Mouse (Mus musculus) forebrain, embryonic 14.5 days (tissue): ENCODE measurements around the gene Ush2a. TPM values are rescaled to one million over a fixed set of nuclear protein-coding genes. Genes with fewer than 3 reads are reported as not detected.

Experiments used
- ATAC-seq: fragments of 200-750 bp; cut with Nextera tagmentation; 2 replicates; pipeline ENCODE4 v1.8.0; 2017; ENCODE audit warnings: mild to moderate bottlenecking, moderate library complexity
- DNase-seq: peaks from one replicate; pipeline ENCODE4 v3.0.0-alpha.2; 2015; ENCODE audit warnings: low spot score
- H3K27ac ChIP-seq: fragments of 300-500 bp; sonication (generic); 2 replicates; pipeline ENCODE4 v1.5.1; 2014; ENCODE audit warnings: low read depth, mild to moderate bottlenecking, control low read depth, low read length, moderate library complexity
- H3K27me3 ChIP-seq: fragments of 300-500 bp; sonication (generic); replicated peaks from 2 replicates; pipeline ENCODE4 v1.6.1; 2014; ENCODE audit warnings: low read length, control low read depth, mixed read lengths; ENCODE audit not compliant: control insufficient read depth, insufficient read depth
- H3K36me3 ChIP-seq: fragments of 300-500 bp; sonication (generic); 2 replicates; pipeline ENCODE4 v1.6.1; 2014; ENCODE audit warnings: low read length, control low read depth; ENCODE audit not compliant: control insufficient read depth, insufficient read depth
- H3K4me1 ChIP-seq: fragments of 300-500 bp; sonication (generic); 2 replicates; pipeline ENCODE4 v1.6.1; 2014; ENCODE audit warnings: antibody characterized with exemption, low read length, control low read depth; ENCODE audit not compliant: control insufficient read depth, insufficient read depth
- H3K4me2 ChIP-seq: fragments of 300-500 bp; sonication (generic); 2 replicates; pipeline ENCODE4 v1.6.1; 2014; ENCODE audit warnings: mild to moderate bottlenecking, control low read depth, low read length
- H3K4me3 ChIP-seq: fragments of 300-500 bp; sonication (generic); 2 replicates; pipeline ENCODE4 v1.5.1; 2014; ENCODE audit warnings: low read depth, low read length, control low read depth
- H3K9ac ChIP-seq: fragments of 300-500 bp; sonication (generic); 2 replicates; pipeline ENCODE4 v1.6.1; 2014; ENCODE audit warnings: mild to moderate bottlenecking, low read length, control low read depth, moderate library complexity
- H3K9me3 ChIP-seq: fragments of 300-500 bp; sonication (generic); replicated peaks from 2 replicates; pipeline ENCODE4 v1.6.1; 2016; ENCODE audit warnings: low read length, control low read depth, mixed read lengths; ENCODE audit not compliant: control insufficient read depth
- WGBS: fragments of 180-500 bp; shearing (Covaris S2); extraction: QIAGEN DNeasy Blood & Tissue Kit; methylation state at CpG from one replicate; pipeline ENCODE4 v1.1.7; 2014; 5-methylcytosine and 5-hydroxymethylcytosine counted together
- polyA plus RNA-seq: library from polyadenylated mRNA; unstranded; fragments of >200 nt; fragmentation: Nextera tagmentation; extraction: Ambion mirVana; gene quantifications from 2 replicates; pipeline ENCODE4 v1.2.1, GENCODE M21; 2014

Ush2a gene
- polyA plus RNA-seq, 1 experiment from 2014 or later = 0.30 TPM

- Histone ChIP-seq H3K36me3 (no peaks in the 10 kb centered on the region), H3K27ac (no peak overlapping the region), H3K4me3 (no peak overlapping the region), H3K9ac (no peak overlapping the region), H3K27me3 (no peaks in the 10 kb centered on the region), H3K4me1 (peaks cover 16% of the 10 kb centered on the region), H3K9me3 (no peaks in the 10 kb centered on the region), H3K4me2 (no peak overlapping the region)
- DNase-seq (no peak), ATAC-seq (no peak)
- 41% methylated on average over 12 of the region's 12 CpGs for WGBS
These were observed 394.3 kb downstream of the Ush2a start for GRCm38 (mm10) chr1:188656121-188656520.

GRCm38 (mm10) chr1:188659159-188659558 is 397.3 kb downstream of the Ush2a start:
- no peak overlapping the region for H3K9ac ChIP-seq
- no peaks in the 10 kb centered on the region for H3K27me3 ChIP-seq
- WGBS = 8% methylated on average over 3 of the region's 3 CpGs
- ATAC-seq (no peak), DNase-seq (no peak)
- no peak overlapping the region for H3K4me3 ChIP-seq
- H3K9me3 ChIP-seq = no peaks in the 10 kb centered on the region
- peaks cover 18% of the 10 kb centered on the region for H3K4me1 ChIP-seq
- no peaks in the 10 kb centered on the region for H3K36me3 ChIP-seq
- no peak overlapping the region for H3K27ac ChIP-seq
- H3K4me2 ChIP-seq = no peak overlapping the region

DNA sequence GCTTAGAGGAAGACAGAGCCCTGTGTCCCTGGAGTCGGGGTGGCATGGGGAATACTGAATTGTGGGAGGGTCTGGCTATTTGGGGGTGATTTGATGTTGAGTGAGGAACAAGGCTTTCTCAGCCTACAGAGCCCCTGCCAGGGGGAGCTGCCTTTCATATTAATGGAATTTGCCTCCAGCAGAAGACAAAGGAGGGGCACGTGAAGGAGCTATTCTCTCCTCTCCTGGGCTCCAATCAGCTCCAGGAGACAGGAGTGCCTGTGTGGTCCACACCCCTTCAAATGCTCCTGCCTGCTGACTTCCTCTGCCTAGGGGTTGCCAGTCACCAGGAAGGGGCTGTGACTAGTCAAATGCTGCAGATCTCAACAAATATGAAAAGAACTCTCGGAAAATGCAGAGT is 398.5 kb downstream of the Ush2a start:
- peak overlapping the region; percentile 5; the same call in 1 of the 2 replicates for H3K27ac ChIP-seq

GRCm38 (mm10) chr1:188660882-188661281 is 399.1 kb downstream of the Ush2a start:
- WGBS = 2% methylated on average over 8 of the region's 8 CpGs
- DNase-seq = peak; percentile 77
- Histone ChIP-seq H3K4me2 (peak overlapping the region; percentile 46), H3K9ac (peak overlapping the region; percentile 43; the same call in 1 of the 2 replicates), H3K4me3 (no peak overlapping the region), H3K4me1 (peaks cover 18% of the 10 kb centered on the region), H3K36me3 (no peaks in the 10 kb centered on the region), H3K27me3 (no peaks in the 10 kb centered on the region), H3K9me3 (no peaks in the 10 kb centered on the region), H3K27ac (peak overlapping the region; percentile 5; the same call in 1 of the 2 replicates)
- ATAC-seq = peak; percentile 74

More for the DNA sequence above, 398.5 kb downstream of the Ush2a start:
- ATAC-seq = peak; percentile 86
- 1% methylated on average over 3 of the region's 3 CpGs for WGBS
- H3K4me1 ChIP-seq = peaks cover 18% of the 10 kb centered on the region
- H3K36me3 ChIP-seq = no peaks in the 10 kb centered on the region
- DNase-seq = peak; percentile 61
- peak overlapping the region; percentile 43; the same call in 1 of the 2 replicates for H3K9ac ChIP-seq
- no peaks in the 10 kb centered on the region for H3K9me3 ChIP-seq
- H3K4me3 ChIP-seq = no peak overlapping the region
- peak overlapping the region; percentile 46 for H3K4me2 ChIP-seq
- no peaks in the 10 kb centered on the region for H3K27me3 ChIP-seq

DNA sequence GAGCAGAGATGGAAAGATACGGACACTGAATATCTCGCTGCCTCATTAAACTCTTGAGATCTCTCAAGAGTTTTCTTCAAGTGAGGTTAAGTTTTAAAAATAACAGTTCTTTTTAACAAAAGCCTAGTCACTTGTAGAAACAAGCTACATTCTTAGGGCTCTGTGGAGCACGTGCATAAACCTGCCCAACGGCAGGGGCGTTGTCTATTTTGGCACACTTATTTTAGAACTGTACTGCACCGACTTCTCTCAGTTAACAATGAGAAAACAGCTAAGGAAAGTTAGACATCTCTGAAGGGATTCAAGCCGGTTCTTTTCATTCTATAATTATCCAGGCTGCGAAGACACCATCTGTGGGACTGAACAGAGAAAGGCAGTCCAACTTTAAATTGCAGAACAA is 405.6 kb downstream of the Ush2a start:
- no peak overlapping the region for H3K4me3 ChIP-seq
- H3K9ac ChIP-seq = no peak overlapping the region
- H3K27me3 ChIP-seq = no peaks in the 10 kb centered on the region
- 75% methylated on average over 8 of the region's 8 CpGs for WGBS
- no peaks in the 10 kb centered on the region for H3K4me1 ChIP-seq
- ATAC-seq (no peak), DNase-seq (no peak)
- no peaks in the 10 kb centered on the region for H3K9me3 ChIP-seq
- no peak overlapping the region for H3K27ac ChIP-seq
- no peak overlapping the region for H3K4me2 ChIP-seq
- no peaks in the 10 kb centered on the region for H3K36me3 ChIP-seq

GRCm38 (mm10) chr1:188668513-188668912 is 406.7 kb downstream of the Ush2a start:
- WGBS = 91% methylated on average over 12 of the region's 12 CpGs
- Histone ChIP-seq H3K9me3 (no peaks in the 10 kb centered on the region), H3K27ac (no peak overlapping the region), H3K9ac (no peak overlapping the region), H3K27me3 (no peaks in the 10 kb centered on the region), H3K4me3 (no peak overlapping the region), H3K4me2 (no peak overlapping the region), H3K36me3 (no peaks in the 10 kb centered on the region), H3K4me1 (no peaks in the 10 kb centered on the region)
- DNase-seq (no peak), ATAC-seq (no peak)

DNA sequence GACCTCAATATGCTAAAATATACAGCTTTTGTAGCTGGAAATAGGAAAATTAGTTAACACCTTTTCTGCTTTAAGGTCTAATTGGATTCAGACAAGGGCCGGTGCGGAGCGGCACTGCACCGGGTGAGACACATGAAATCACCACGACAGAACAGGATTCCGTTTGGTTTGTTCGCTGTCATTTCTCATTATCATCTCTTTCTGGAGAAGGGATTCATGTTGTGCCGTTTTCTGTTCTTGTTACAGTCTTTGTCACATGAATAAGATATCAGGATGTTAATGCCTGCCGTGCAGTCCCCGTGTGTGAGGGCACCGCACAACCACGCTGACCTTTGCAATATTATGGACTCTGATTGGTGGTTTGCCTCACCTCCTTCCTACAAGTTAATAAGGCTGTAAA is 411.0 kb downstream of the Ush2a start:
- Histone ChIP-seq H3K9ac (no peak overlapping the region), H3K27me3 (no peaks in the 10 kb centered on the region), H3K4me3 (no peak overlapping the region), H3K36me3 (no peaks in the 10 kb centered on the region), H3K27ac (no peak overlapping the region), H3K9me3 (no peaks in the 10 kb centered on the region), H3K4me2 (no peak overlapping the region), H3K4me1 (no peaks in the 10 kb centered on the region)
- DNase-seq (no peak), ATAC-seq (no peak)
- 87% methylated on average over 12 of the region's 12 CpGs for WGBS

- no peak for DNase-seq
- Histone ChIP-seq H3K27me3 (no peaks in the 10 kb centered on the region), H3K9me3 (no peaks in the 10 kb centered on the region), H3K4me2 (no peak overlapping the region), H3K4me3 (no peak overlapping the region), H3K4me1 (no peaks in the 10 kb centered on the region), H3K27ac (no peak overlapping the region), H3K9ac (no peak overlapping the region), H3K36me3 (no peaks in the 10 kb centered on the region)
- 86% methylated on average over 8 of the region's 8 CpGs for WGBS
- ATAC-seq = no peak
These were observed 413.1 kb downstream of the Ush2a start for GRCm38 (mm10) chr1:188674640-188675510.

GRCm38 (mm10) chr1:188675511-188675863 is 413.7 kb downstream of the Ush2a start:
- ATAC-seq (no peak), DNase-seq (no peak)
- no peak overlapping the region for H3K4me3 ChIP-seq
- H3K36me3 ChIP-seq = no peaks in the 10 kb centered on the region
- no peaks in the 10 kb centered on the region for H3K4me1 ChIP-seq
- 90% methylated on average over 10 of the region's 10 CpGs for WGBS
- no peak overlapping the region for H3K27ac ChIP-seq
- no peaks in the 10 kb centered on the region for H3K27me3 ChIP-seq
- no peaks in the 10 kb centered on the region for H3K9me3 ChIP-seq
- no peak overlapping the region for H3K9ac ChIP-seq
- H3K4me2 ChIP-seq = no peak overlapping the region
